In the genomic region with DNA sequence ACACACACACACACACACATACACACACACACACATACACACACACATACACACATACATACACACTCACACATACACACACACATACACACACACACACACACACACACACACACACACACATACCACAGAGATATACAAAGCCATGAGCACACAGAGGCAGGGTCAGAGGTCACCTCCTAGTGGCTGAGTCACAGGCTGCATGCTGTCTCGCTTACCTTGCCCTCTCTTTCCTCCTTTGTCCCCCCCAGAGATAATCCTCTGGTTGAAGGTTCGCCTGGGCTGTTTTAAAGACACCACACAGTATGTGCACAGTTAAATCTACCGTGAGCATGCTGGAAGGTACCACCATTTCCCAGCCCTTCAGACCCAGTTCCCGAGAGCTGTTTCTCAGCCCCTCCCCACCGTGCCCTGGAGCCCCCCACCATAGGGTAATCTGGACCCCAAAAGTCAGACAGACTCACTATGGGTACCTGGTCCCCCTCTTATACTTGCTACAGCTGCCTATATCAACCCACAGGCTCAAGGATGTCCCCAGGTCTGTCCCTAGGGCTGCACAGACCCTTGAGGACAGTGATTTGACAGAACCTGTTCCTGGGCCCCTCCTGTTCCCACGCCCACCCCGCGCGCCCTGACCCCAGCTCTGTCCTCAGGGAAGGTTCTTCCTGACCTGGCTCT, we compare ENCODE assay signal across 8 mouse cellular contexts. TPM values are rescaled to one million over a fixed set of nuclear protein-coding genes. Genes with fewer than 3 reads are reported as not detected.
DNase-seq lines count a peak whose midpoint lies in the region; ATAC-seq lines count a peak whose summit lies in the region.

No protein-coding gene starts in this region.

- H3K9me3 ChIP-seq in heart, embryonic 12.5 days (replicated peaks): no peaks in the 10 kb centered on the region
- H3K9me3 ChIP-seq in hindbrain, embryonic 16.5 days (ENCODE audit: control insufficient read depth, low read length): no peaks in the 10 kb centered on the region
- H3K9me3 ChIP-seq in midbrain, embryonic 15.5 days: no peaks in the 10 kb centered on the region

- H3K4me2 ChIP-seq in heart, embryonic 12.5 days: no peak overlapping the region
- no peak overlapping the region for H3K4me2 ChIP-seq in hindbrain, embryonic 16.5 days (ENCODE audit: low read length)
- no peak overlapping the region for H3K4me2 ChIP-seq in midbrain, embryonic 15.5 days

- H3K27ac ChIP-seq in heart, embryonic 12.5 days (ENCODE audit: poor library complexity, severe bottlenecking): peak overlapping the region; percentile 6; the same call in 1 of the 2 replicates
- H3K27ac ChIP-seq in hindbrain, embryonic 16.5 days (ENCODE audit: low read depth, low read length): peak overlapping the region; percentile 65
- H3K27ac ChIP-seq in midbrain, embryonic 15.5 days: peak overlapping the region; percentile 47; the same call in 1 of the 2 replicates

- no peaks in the 10 kb centered on the region for H3K36me3 ChIP-seq in heart, embryonic 12.5 days
- H3K36me3 ChIP-seq in hindbrain, embryonic 16.5 days (ENCODE audit: control insufficient read depth, insufficient read depth, low read length): no peaks in the 10 kb centered on the region
- H3K36me3 ChIP-seq in midbrain, embryonic 15.5 days (replicated peaks): no peaks in the 10 kb centered on the region

- 66% methylated on average over 9 of the region's 9 CpGs for WGBS in heart, embryonic 12.5 days
- WGBS in hindbrain, embryonic 16.5 days: 65% methylated on average over 9 of the region's 9 CpGs
- WGBS in midbrain, embryonic 15.5 days: 60% methylated on average over 9 of the region's 9 CpGs

- no peak overlapping the region for H3K4me3 ChIP-seq in heart, embryonic 12.5 days
- H3K4me3 ChIP-seq in hindbrain, embryonic 16.5 days (ENCODE audit: low read length): no peak overlapping the region
- H3K4me3 ChIP-seq in midbrain, embryonic 15.5 days: no peak overlapping the region

- ATAC-seq in heart, embryonic 12.5 days (ENCODE audit: insufficient number of reproducible peaks, low FRiP score): 0 out of 2 replicates have a peak, but pooled peaks have one; percentile 46
- ATAC-seq in hindbrain, embryonic 16.5 days: peak; percentile 53
- ATAC-seq in midbrain, embryonic 15.5 days (replicated peaks): peak; percentile 43

- no peak for DNase-seq in heart, adult 18-20 months
- peak; percentile 59 for DNase-seq in embryo, embryonic 10.5 days (ENCODE audit: low spot score)
- no peak for DNase-seq in adrenal gland, adult 2 months
- DNase-seq in cerebellum, adult 9-11 months: no peak
- no peak for DNase-seq in heart, adult 8-10 months (ENCODE audit: low spot score)

- 0 out of 2 replicates have a peak overlapping the region, but pooled peaks have one; percentile 2 for H3K9ac ChIP-seq in heart, embryonic 12.5 days
- peak overlapping the region; percentile 56 for H3K9ac ChIP-seq in hindbrain, embryonic 16.5 days (ENCODE audit: low read depth, low read length)
- no peak overlapping the region for H3K9ac ChIP-seq in midbrain, embryonic 15.5 days

- H3K27me3 ChIP-seq in heart, embryonic 12.5 days (replicated peaks): no peaks in the 10 kb centered on the region
- H3K27me3 ChIP-seq in hindbrain, embryonic 16.5 days (replicated peaks; ENCODE audit: control insufficient read depth, insufficient read depth, low read length): no peaks in the 10 kb centered on the region
- H3K27me3 ChIP-seq in midbrain, embryonic 15.5 days (replicated peaks): no peaks in the 10 kb centered on the region

- peaks cover 10% of the 10 kb centered on the region for H3K4me1 ChIP-seq in heart, embryonic 12.5 days (replicated peaks)
- H3K4me1 ChIP-seq in hindbrain, embryonic 16.5 days (ENCODE audit: control insufficient read depth, insufficient read depth, low read depth, low read length): peaks cover 4% of the 10 kb centered on the region; the same call in 1 of the 2 replicates
- H3K4me1 ChIP-seq in midbrain, embryonic 15.5 days: peaks cover 10% of the 10 kb centered on the region

RNA-seq across cellular contexts. Expression of a gene that starts 55.8 kb away (rescaled TPM):
- 21.7 and 22.4 TPM in 2 replicates for polyA plus RNA-seq in heart, embryonic 12.5 days (2016; fragmentation: Nextera tagmentation; extraction: Ambion mirVana)
- total RNA-seq in heart, adult 18-20 months (2021): 10 to 100 TPM; 16.2 to 17.9 TPM
- polyA plus RNA-seq in hindbrain, embryonic 16.5 days (2015; fragmentation: Nextera tagmentation; extraction: Ambion mirVana): 12.4 and 14.9 TPM in 2 replicates
- 11.5 and 12.3 TPM in 2 replicates for polyA plus RNA-seq in midbrain, embryonic 15.5 days (2015; fragmentation: Nextera tagmentation; extraction: Ambion mirVana)
- 10 to 100 TPM; 22.3 to 22.7 TPM for total RNA-seq in adrenal gland, adult 2 months (2021)
- 4.4 and 4.6 TPM in 2 replicates for polyA plus RNA-seq in adrenal gland, adult 2 months (2012; rRNA removed)
- total RNA-seq in heart, adult 8-10 months (2022): 10 to 100 TPM; 14.5 to 18.5 (median 17.3) TPM

RNA-seq across cellular contexts. Expression of a gene that starts 56.1 kb away (rescaled TPM):
- 110 TPM in 2 replicates for polyA plus RNA-seq in heart, embryonic 12.5 days (2016; fragmentation: Nextera tagmentation; extraction: Ambion mirVana)
- total RNA-seq in heart, adult 18-20 months (2021): 10 to 100 TPM; 59.7 to 65.9 TPM
- polyA plus RNA-seq in hindbrain, embryonic 16.5 days (2015; fragmentation: Nextera tagmentation; extraction: Ambion mirVana): 68.0 and 72.8 TPM in 2 replicates
- polyA plus RNA-seq in midbrain, embryonic 15.5 days (2015; fragmentation: Nextera tagmentation; extraction: Ambion mirVana): 62.0 and 62.8 TPM in 2 replicates
- total RNA-seq in adrenal gland, adult 2 months (2021): 100 to 1,000 TPM in 1 of 2 experiments, 10 to 100 TPM in 1; 87.4 to 105 TPM
- 34.9 and 35.1 TPM in 2 replicates for polyA plus RNA-seq in adrenal gland, adult 2 months (2012; rRNA removed)
- total RNA-seq in heart, adult 8-10 months (2022): 10 to 100 TPM; 56.1 to 62.3 (median 59.5) TPM

Comparison
In these comparisons a context has a peak if more than half of its experiments do, and no peak if none do; other contexts are left out.
1. H3K27ac ChIP-seq: peak in every context shown above with its lines; median percentile 65 in hindbrain, embryonic 16.5 days; 47 in midbrain, embryonic 15.5 days; 6 in heart, embryonic 12.5 days.